Mouse (Mus musculus) embryonic facial prominence, embryonic 10.5 days (tissue): ENCODE measurements at regions not wholly inside any gene's neighbourhood (a gene's known extent, or its start where the extent isn't known, plus 50 kb on each side); places are given as distances from the start of the nearest gene placed in this dataset.

Experiments
- DNase-seq: peaks from one replicate; pipeline ENCODE4 v3.0.0-alpha.2; 2017; ENCODE audit warnings: low spot score
- H3K27ac ChIP-seq: fragments of 300-500 bp; sonication (generic); replicated peaks from 2 replicates; pipeline ENCODE4 v1.5.1; 2016; ENCODE audit warnings: mild to moderate bottlenecking
- H3K27me3 ChIP-seq: fragments of 300-500 bp; sonication (generic); replicated peaks from 2 replicates; pipeline ENCODE4 v1.6.1; 2016; ENCODE audit warnings: low read depth, mild to moderate bottlenecking; ENCODE audit not compliant: poor library complexity, severe bottlenecking
- H3K36me3 ChIP-seq: fragments of 300-500 bp; sonication (generic); replicated peaks from 2 replicates; pipeline ENCODE4 v1.6.1; 2016; ENCODE audit warnings: mild to moderate bottlenecking, moderate library complexity
- H3K4me1 ChIP-seq: fragments of 300-500 bp; sonication (generic); 2 replicates; pipeline ENCODE4 v1.6.1; 2016
- H3K4me3 ChIP-seq: fragments of 300-500 bp; sonication (generic); 2 replicates; pipeline ENCODE4 v1.5.1; 2016; ENCODE audit warnings: mild to moderate bottlenecking, moderate library complexity
- H3K9me3 ChIP-seq: fragments of 300-500 bp; sonication (generic); 2 replicates; pipeline ENCODE4 v1.6.1; 2016; ENCODE audit warnings: mild to moderate bottlenecking
- WGBS: fragments of 180-500 bp; shearing (Covaris S2); methylation state at CpG from one replicate; pipeline ENCODE4 v1.1.7; 2016; 5-methylcytosine and 5-hydroxymethylcytosine counted together

- H3K27ac ChIP-seq, result no peak overlapping the region
- no peaks in the 10 kb centered on the region for H3K36me3 ChIP-seq
- H3K27me3 ChIP-seq, result no peaks in the 10 kb centered on the region
- H3K4me1 ChIP-seq, result no peaks in the 10 kb centered on the region
- no peak overlapping the region for H3K4me3 ChIP-seq
- no peak for DNase-seq
- WGBS, result 83% methylated on average over 1 of the region's 1 CpGs
- H3K9me3 ChIP-seq, result no peaks in the 10 kb centered on the region
Measured at GRCm38 (mm10) chr7:78123386-78123785, 614.4 kb downstream of the Ntrk3 start.

DNA sequence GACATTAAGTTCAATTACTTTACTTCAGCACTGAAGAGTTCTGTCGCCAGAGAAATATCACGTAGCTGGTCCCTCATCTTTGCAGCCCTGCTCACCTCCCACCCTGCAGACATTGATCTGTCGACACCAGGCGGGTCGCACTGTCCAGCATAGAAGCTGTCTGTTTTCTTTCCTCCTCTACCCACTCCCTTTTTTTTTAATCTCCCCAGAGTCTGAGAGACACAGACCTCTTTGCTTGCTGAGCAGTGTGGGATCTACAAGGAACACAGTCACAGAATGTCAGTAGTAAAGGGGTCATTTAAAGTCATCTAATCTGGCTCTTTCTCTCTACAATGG is 616.7 kb downstream of the Ntrk3 start:
- Histone ChIP-seq H3K36me3 (no peaks in the 10 kb centered on the region), H3K27me3 (no peaks in the 10 kb centered on the region), H3K4me3 (no peak overlapping the region), H3K4me1 (no peaks in the 10 kb centered on the region), H3K9me3 (no peaks in the 10 kb centered on the region), H3K27ac (no peak overlapping the region)
- no peak for DNase-seq
- 62% methylated on average over 5 of the region's 5 CpGs for WGBS

DNA sequence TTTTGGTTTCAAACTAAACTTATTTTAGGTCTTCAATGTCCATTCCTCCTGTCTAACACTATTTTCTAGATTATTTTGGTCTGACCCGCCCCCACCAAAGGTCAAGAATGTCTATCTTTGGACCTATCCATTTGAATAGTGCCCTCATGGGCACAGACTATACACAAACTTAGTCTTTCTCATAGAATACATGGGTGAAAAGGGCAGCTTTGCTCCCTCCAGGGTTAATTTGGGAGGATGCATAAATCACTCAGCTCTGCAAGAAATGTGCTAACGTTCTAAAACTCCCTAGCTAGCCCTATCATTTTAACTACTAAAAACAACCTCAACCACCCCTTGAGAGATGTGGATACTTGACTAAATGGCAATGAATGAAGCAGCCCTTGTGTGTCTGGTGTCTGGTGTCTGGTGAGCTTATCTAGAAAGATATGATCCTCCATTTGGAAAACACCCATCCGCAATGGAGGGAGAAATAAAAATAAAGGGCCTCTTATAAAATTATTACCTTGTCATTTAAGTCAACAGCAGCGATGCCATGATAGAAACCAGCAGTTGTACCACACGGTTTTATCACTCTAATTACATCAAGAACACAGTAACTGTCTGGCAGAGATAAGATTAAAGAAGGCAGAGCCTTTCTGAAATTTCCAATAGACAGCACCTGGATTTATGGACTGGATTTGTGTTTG is 617.2 kb downstream of the Ntrk3 start:
- no peak for DNase-seq
- no peak overlapping the region for H3K4me3 ChIP-seq
- H3K27ac ChIP-seq, result no peak overlapping the region
- no peaks in the 10 kb centered on the region for H3K4me1 ChIP-seq
- no peaks in the 10 kb centered on the region for H3K9me3 ChIP-seq
- H3K27me3 ChIP-seq, result no peaks in the 10 kb centered on the region
- no peaks in the 10 kb centered on the region for H3K36me3 ChIP-seq
- 69% methylated on average over 5 of the region's 5 CpGs for WGBS

DNA sequence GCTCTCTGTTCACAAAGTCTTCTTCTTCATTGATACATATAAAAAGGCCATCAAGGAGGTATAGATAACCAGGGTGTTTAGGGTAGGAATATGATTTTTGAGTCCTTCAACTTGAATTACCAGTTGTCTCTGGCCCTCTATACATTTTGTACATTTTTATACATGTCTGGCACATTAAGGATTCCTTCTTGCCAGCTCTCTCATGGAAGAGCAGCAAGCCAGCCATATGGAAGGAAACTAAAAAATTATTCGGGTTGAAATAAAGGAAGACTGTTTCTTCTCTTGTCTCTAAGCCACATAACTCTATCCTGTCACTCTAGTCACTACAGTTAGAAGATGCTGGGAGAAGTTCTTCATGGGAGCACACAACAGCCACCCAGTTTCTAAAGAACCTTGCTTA is 618.0 kb downstream of the Ntrk3 start:
- no peaks in the 10 kb centered on the region for H3K36me3 ChIP-seq
- H3K4me3 ChIP-seq, result no peak overlapping the region
- no peak overlapping the region for H3K27ac ChIP-seq
- no peaks in the 10 kb centered on the region for H3K4me1 ChIP-seq
- no peaks in the 10 kb centered on the region for H3K9me3 ChIP-seq
- WGBS, result 93% methylated on average over 1 of the region's 1 CpGs
- H3K27me3 ChIP-seq, result no peaks in the 10 kb centered on the region
- no peak for DNase-seq

- H3K4me3 ChIP-seq, result no peak overlapping the region
- H3K27ac ChIP-seq, result no peak overlapping the region
- no peaks in the 10 kb centered on the region for H3K36me3 ChIP-seq
- 88% methylated on average over 6 of the region's 6 CpGs for WGBS
- no peaks in the 10 kb centered on the region for H3K4me1 ChIP-seq
- H3K27me3 ChIP-seq, result no peaks in the 10 kb centered on the region
- DNase-seq, result no peak
- H3K9me3 ChIP-seq, result no peaks in the 10 kb centered on the region
Measured at GRCm38 (mm10) chr7:78111291-78111690, 626.5 kb downstream of the Ntrk3 start.

GRCm38 (mm10) chr7:78103536-78104279 is 634.1 kb downstream of the Ntrk3 start:
- H3K4me1 ChIP-seq, result no peaks in the 10 kb centered on the region
- H3K36me3 ChIP-seq, result no peaks in the 10 kb centered on the region
- DNase-seq, result no peak
- WGBS, result 61% methylated on average over 2 of the region's 2 CpGs
- no peaks in the 10 kb centered on the region for H3K27me3 ChIP-seq
- no peaks in the 10 kb centered on the region for H3K9me3 ChIP-seq
- no peak overlapping the region for H3K4me3 ChIP-seq
- H3K27ac ChIP-seq, result no peak overlapping the region

DNA sequence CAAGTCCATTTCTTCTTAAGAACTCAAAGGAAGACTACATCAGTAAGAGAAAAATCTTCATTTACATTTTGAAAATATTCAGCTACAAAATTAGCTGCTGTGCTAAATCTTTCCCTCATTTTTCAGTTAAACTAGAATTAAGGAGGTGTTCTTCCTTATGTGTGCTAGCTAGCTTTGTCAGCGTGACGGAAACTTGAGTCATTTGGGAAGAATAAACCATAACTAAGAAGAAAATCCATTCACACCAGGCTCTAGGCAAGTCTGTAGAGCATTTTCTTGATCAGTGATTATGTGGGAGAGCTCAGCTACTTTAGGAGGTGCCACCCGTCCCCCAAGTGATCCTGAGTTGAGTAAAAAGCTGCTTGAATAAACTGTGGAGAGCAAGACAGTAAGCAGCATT is 635.4 kb downstream of the Ntrk3 start:
- H3K9me3 ChIP-seq, result no peaks in the 10 kb centered on the region
- H3K4me1 ChIP-seq, result no peaks in the 10 kb centered on the region
- no peak overlapping the region for H3K27ac ChIP-seq
- H3K27me3 ChIP-seq, result no peaks in the 10 kb centered on the region
- H3K36me3 ChIP-seq, result no peaks in the 10 kb centered on the region
- no peak for DNase-seq
- H3K4me3 ChIP-seq, result no peak overlapping the region
- WGBS, result 85% methylated on average over 3 of the region's 3 CpGs

DNA sequence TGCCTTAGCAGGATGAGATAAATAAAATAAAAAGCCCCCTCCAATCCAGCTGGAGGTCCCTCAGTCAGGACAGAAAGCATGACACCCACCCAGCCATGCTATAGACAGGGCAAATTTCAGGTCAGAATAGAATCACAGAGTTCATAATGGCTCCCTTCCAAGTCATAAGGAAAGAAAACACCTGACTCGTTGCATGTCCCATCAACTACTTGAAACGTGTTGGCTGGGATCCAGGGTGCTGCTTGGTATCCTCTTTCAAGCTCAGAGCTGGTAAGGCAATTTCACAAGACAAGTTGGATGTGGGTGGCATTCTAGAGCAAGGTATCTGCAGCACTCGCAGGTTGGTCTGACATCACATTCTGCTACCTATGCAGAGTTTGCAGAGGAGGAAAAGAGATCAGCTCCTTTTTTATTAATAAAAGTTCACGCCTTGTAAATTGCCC is 651.2 kb downstream of the Ntrk3 start:
- Histone ChIP-seq H3K36me3 (no peaks in the 10 kb centered on the region), H3K4me1 (0 out of 2 replicates have a peak, but pooled peaks cover 4% of the 10 kb centered on the region), H3K27ac (no peak overlapping the region), H3K27me3 (no peaks in the 10 kb centered on the region), H3K9me3 (no peaks in the 10 kb centered on the region), H3K4me3 (no peak overlapping the region)
- 69% methylated on average over 4 of the region's 4 CpGs for WGBS
- no peak for DNase-seq

- no peak for DNase-seq
- Histone ChIP-seq H3K4me1 (0 out of 2 replicates have a peak, but pooled peaks cover 4% of the 10 kb centered on the region), H3K36me3 (no peaks in the 10 kb centered on the region), H3K27ac (no peak overlapping the region), H3K9me3 (no peaks in the 10 kb centered on the region), H3K27me3 (no peaks in the 10 kb centered on the region), H3K4me3 (no peak overlapping the region)
- 64% methylated on average over 11 of the region's 11 CpGs for WGBS
Measured at GRCm38 (mm10) chr7:78085783-78086565, 651.8 kb downstream of the Ntrk3 start.

DNA sequence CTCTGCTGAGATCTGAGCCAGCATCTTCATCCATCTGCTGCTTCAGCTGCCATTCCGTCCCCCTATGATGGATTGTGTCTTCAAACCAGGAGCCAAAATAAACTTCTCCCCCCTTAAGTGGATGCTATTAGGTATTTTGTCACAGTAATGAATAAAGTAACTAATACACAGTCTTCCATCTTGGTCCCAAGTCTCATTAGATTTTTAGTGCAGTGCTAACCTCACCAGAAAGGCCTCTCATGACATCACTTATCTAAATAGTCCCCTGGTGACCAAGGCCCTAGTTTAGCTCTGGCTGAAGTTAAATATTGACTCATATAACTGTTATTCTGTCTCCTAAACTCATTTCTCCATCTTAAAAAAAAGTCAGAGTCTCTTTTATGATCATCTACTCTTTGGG is 658.1 kb downstream of the Ntrk3 start:
- Histone ChIP-seq H3K27ac (no peak overlapping the region), H3K4me1 (no peaks in the 10 kb centered on the region), H3K36me3 (no peaks in the 10 kb centered on the region), H3K27me3 (no peaks in the 10 kb centered on the region), H3K4me3 (no peak overlapping the region), H3K9me3 (no peaks in the 10 kb centered on the region)
- WGBS, result 71% methylated on average over 1 of the region's 1 CpGs
- DNase-seq, result no peak

- 54% methylated on average over 7 of the region's 7 CpGs for WGBS
- Histone ChIP-seq H3K4me1 (no peaks in the 10 kb centered on the region), H3K9me3 (no peaks in the 10 kb centered on the region), H3K36me3 (no peaks in the 10 kb centered on the region), H3K27me3 (no peaks in the 10 kb centered on the region), H3K4me3 (no peak overlapping the region), H3K27ac (no peak overlapping the region)
- DNase-seq, result peak; percentile 16
Measured at GRCm38 (mm10) chr7:78071131-78071530, 666.7 kb downstream of the Ntrk3 start.

GRCm38 (mm10) chr7:78061631-78062030 is 676.2 kb downstream of the Ntrk3 start:
- H3K4me3 ChIP-seq, result no peak overlapping the region
- no peaks in the 10 kb centered on the region for H3K36me3 ChIP-seq
- WGBS, result 91% methylated on average over 1 of the region's 1 CpGs
- H3K9me3 ChIP-seq, result no peaks in the 10 kb centered on the region
- H3K27ac ChIP-seq, result no peak overlapping the region
- H3K4me1 ChIP-seq, result no peaks in the 10 kb centered on the region
- no peak for DNase-seq
- no peaks in the 10 kb centered on the region for H3K27me3 ChIP-seq

DNA sequence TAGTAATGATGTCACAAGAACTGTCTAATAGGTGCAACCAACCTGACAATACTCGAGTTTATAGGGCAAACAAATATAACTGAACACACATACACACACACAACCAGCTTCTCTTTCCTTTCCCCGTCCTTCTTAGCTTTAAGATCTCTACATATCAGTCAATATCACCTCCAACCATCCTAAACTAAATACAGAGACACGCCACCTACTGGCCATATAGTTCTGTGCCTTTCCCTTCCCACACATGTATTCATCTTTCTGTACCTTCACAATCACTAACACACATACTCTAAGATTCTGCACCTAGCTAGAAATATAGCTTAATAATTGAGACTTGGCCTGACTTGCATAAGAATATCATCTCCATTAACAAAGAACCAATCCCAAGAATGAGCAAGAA is 688.2 kb downstream of the Ntrk3 start:
- Histone ChIP-seq H3K4me3 (no peak overlapping the region), H3K4me1 (no peaks in the 10 kb centered on the region), H3K27ac (no peak overlapping the region), H3K36me3 (no peaks in the 10 kb centered on the region), H3K27me3 (no peaks in the 10 kb centered on the region), H3K9me3 (no peaks in the 10 kb centered on the region)
- DNase-seq, result no peak
- WGBS, result 61% methylated on average over 3 of the region's 3 CpGs
